Mouse (Mus musculus): ENCODE measurements around the gene Ip6k1. TPM values are rescaled to one million over a fixed set of nuclear protein-coding genes. Genes with fewer than 3 reads are reported as not detected.
A peak's percentile ranks its signal among the peaks of the same experiment; 100 is the strongest.

Gene Ip6k1
- polyA plus RNA-seq, 1 experiment from 2014 or later: 50.2 TPM

DNA sequence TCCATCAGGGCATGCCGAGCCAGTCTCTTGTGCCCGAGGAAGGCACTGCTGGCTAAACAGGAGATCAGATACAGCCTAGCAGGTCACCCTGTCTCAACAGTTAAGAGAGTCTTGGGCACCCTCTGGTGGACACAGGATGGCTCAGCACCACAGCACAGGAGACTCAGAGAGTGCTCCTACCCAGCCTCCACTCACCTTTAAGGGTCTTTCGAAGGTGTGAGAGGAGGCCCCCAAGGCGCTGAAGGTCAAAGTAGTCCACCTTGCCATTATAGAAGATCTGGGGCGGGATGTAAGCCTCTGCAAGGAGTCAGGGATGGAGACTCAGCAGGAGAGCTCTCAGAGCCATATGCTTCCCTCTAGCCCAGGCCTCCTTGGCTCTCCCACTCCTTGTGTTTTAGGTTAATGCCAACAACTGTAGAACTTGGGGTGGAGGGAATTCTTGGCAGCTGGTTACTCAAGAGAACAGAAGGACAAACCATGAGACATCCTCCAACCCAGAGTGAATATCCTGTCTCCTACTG, 63.2 kb downstream of the Ip6k1 start:
- no peak overlapping the region for H3K4me3 ChIP-seq
- H3K36me3 ChIP-seq: peaks cover 56% of the 10 kb centered on the region
- ATAC-seq (ENCODE audit: insufficient number of reproducible peaks, low FRiP score): no peak
- no peaks in the 10 kb centered on the region for H3K9me3 ChIP-seq (replicated peaks)
- WGBS: 30% methylated on average over 5 of the region's 5 CpGs
- H3K27ac ChIP-seq (ENCODE audit: poor library complexity, severe bottlenecking): no peak overlapping the region
- no peak overlapping the region for H3K4me2 ChIP-seq
- no peaks in the 10 kb centered on the region for H3K27me3 ChIP-seq (replicated peaks)
- no peak overlapping the region for H3K9ac ChIP-seq
- peaks cover 6% of the 10 kb centered on the region; the same call in 1 of the 2 replicates for H3K4me1 ChIP-seq (replicated peaks)

DNA sequence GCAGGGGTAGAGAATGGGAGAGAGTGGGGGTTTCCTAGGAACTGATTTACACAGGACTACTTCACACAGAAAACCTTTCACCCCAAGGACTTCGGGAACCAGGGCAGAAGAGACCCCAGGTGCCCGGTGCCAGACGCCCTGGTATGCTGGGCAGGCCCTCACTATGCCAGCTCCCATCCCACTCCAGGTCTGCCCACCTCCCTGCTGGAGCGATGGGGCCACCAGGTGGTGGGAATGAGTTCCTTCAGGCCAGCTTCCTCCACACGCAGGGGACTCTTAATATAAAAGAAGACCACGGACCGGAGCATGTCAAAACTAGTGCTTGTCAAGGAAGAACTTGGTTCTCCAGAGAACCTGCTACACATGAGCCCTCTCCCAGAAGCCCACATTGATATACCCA, 64.9 kb downstream of the Ip6k1 start:
- no peak overlapping the region for H3K9ac ChIP-seq
- no peak for ATAC-seq (ENCODE audit: insufficient number of reproducible peaks, low FRiP score)
- no peaks in the 10 kb centered on the region for H3K27me3 ChIP-seq (replicated peaks)
- peaks cover 58% of the 10 kb centered on the region for H3K36me3 ChIP-seq
- no peaks in the 10 kb centered on the region for H3K9me3 ChIP-seq (replicated peaks)
- no peak overlapping the region for H3K4me2 ChIP-seq
- WGBS: 82% methylated on average over 7 of the region's 7 CpGs
- peaks cover 11% of the 10 kb centered on the region for H3K4me1 ChIP-seq (replicated peaks)
- no peak overlapping the region for H3K27ac ChIP-seq (ENCODE audit: poor library complexity, severe bottlenecking)
- no peak overlapping the region for H3K4me3 ChIP-seq

DNA sequence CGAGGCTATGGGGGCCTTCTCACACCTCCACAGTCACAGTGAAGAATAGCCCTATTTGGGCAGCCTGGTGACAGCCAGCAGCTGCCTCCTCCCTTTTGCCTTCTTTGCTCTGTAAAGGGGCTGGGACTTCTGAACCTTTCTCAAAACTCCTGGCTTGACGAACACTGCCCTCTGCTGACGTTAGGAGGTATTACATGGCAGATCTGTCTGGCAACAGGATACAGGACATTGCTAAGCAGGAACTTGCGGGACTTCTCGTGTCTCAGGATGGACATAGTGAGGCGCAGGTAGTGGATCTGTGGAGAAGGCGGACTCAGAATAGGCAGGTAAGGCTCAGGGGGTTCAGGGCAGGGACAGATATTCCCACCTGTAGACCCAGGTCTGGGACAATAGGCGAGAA, 65.6 kb downstream of the Ip6k1 start:
- H3K4me2 ChIP-seq: no peak overlapping the region
- no peak overlapping the region for H3K4me3 ChIP-seq
- no peak overlapping the region for H3K27ac ChIP-seq (ENCODE audit: poor library complexity, severe bottlenecking)
- WGBS: 23% methylated on average over 8 of the region's 8 CpGs
- H3K9ac ChIP-seq: no peak overlapping the region
- no peaks in the 10 kb centered on the region for H3K9me3 ChIP-seq (replicated peaks)
- no peaks in the 10 kb centered on the region for H3K27me3 ChIP-seq (replicated peaks)
- peaks cover 17% of the 10 kb centered on the region for H3K4me1 ChIP-seq (replicated peaks)
- H3K36me3 ChIP-seq: peaks cover 51% of the 10 kb centered on the region
- 0 out of 2 replicates have a peak, but pooled peaks have one; percentile 14 for ATAC-seq (ENCODE audit: insufficient number of reproducible peaks, low FRiP score)

DNA sequence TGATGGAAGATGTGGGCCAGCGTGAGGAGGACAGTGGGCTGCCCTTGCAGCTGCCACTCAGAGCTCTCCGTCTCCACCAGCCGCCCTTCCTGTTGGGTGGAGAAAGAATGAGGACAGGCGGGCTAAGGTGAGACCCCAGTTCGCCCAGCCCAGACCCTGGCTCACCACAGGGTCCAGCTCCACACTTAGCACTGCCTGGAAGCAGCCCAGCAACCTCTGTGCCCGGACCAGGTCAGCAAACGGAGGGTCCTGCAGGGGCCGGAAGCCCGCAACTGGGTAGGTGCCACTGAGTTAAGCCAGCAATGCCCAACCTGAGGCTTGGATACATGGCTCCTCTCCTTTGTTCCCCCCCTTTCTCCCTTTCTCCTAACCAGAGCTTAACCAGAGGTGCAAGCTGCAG, 66.7 kb downstream of the Ip6k1 start:
- no peak overlapping the region for H3K9ac ChIP-seq
- no peaks in the 10 kb centered on the region for H3K27me3 ChIP-seq (replicated peaks)
- no peaks in the 10 kb centered on the region for H3K9me3 ChIP-seq (replicated peaks)
- no peak overlapping the region for H3K4me3 ChIP-seq
- no peak overlapping the region for H3K4me2 ChIP-seq
- 86% methylated on average over 9 of the region's 9 CpGs for WGBS
- H3K27ac ChIP-seq (ENCODE audit: poor library complexity, severe bottlenecking): no peak overlapping the region
- peaks cover 28% of the 10 kb centered on the region for H3K4me1 ChIP-seq (replicated peaks)
- ATAC-seq (ENCODE audit: insufficient number of reproducible peaks, low FRiP score): no peak
- peaks cover 40% of the 10 kb centered on the region for H3K36me3 ChIP-seq

DNA sequence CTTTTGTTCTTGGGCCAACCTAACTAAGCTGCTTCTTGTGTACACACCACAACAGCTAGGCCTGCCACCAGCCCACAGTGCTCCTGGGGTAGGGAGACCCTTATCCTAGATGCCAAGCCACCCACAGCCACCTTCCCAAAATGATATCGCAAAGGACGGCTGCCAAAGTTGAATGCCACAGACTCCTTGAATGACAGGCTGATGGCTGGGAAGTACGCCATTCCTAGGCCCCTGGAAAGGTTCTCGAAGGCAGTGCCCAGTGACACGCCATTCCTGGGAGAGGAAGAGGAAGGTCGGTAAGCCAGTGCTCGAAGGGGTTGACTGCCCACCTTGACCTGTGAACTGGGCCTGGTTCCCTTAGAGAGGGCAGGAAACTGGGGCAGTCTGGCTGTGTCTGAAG, 67.2 kb downstream of the Ip6k1 start:
- no peak for ATAC-seq (ENCODE audit: insufficient number of reproducible peaks, low FRiP score)
- Histone ChIP-seq H3K9me3 (replicated peaks) (no peaks in the 10 kb centered on the region), H3K9ac (no peak overlapping the region), H3K36me3 (peaks cover 34% of the 10 kb centered on the region), H3K27ac (ENCODE audit: poor library complexity, severe bottlenecking) (no peak overlapping the region), H3K4me3 (no peak overlapping the region), H3K4me1 (replicated peaks) (peaks cover 28% of the 10 kb centered on the region), H3K4me2 (no peak overlapping the region), H3K27me3 (replicated peaks) (no peaks in the 10 kb centered on the region)
- WGBS: 92% methylated on average over 7 of the region's 7 CpGs

DNA sequence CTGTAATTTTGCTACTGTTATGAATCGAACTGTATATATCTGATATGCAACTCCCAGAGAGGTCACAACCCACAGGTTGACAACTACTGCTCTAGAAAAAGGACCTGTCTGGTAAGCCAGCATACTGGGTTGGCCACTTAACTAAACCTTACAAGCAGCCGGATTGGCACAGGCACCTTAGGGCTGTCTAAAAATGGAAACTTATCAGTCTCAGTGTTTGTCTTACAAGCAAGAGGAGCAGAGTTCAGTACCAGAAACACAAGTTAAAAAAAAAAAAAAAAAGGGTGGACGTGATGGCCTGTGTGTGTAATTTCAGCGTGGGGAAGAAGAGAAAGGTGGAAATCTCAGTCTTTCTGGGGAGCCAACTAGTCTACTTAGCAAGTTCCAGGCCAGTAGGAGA, 69.5 kb downstream of the Ip6k1 start:
- H3K4me3 ChIP-seq: no peak overlapping the region
- H3K4me1 ChIP-seq (replicated peaks): peaks cover 28% of the 10 kb centered on the region
- ATAC-seq (ENCODE audit: insufficient number of reproducible peaks, low FRiP score): no peak
- H3K27me3 ChIP-seq (replicated peaks): no peaks in the 10 kb centered on the region
- H3K4me2 ChIP-seq: no peak overlapping the region
- H3K9ac ChIP-seq: no peak overlapping the region
- H3K27ac ChIP-seq (ENCODE audit: poor library complexity, severe bottlenecking): peak overlapping the region; percentile 66
- H3K36me3 ChIP-seq: peaks cover 28% of the 10 kb centered on the region
- no peaks in the 10 kb centered on the region for H3K9me3 ChIP-seq (replicated peaks)
- 59% methylated on average over 4 of the region's 4 CpGs for WGBS

DNA sequence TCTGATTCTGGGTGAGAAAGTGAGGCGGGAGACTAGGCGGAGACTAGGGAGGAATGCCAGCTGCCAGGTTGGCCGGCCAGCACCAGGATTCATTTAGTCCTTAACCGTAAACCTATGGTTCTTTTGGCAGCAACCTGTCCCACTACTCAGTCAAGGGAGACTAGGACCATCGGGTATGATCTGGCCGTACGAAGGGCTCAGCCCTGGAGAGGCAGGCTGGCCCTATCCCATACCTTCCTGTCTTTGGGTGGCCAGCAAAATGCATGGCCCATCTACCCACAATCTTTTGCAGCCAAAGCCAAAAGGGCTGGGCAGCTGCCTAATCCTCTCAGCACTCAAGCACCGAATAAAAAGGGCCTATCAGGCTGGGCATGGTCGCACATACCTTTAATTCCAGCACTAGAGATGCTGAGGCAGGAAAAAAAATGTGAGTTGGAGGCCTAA, 70.2 kb downstream of the Ip6k1 start:
- 42% methylated on average over 9 of the region's 9 CpGs for WGBS
- Histone ChIP-seq H3K4me3 (no peak overlapping the region), H3K27ac (ENCODE audit: poor library complexity, severe bottlenecking) (peak overlapping the region; percentile 66), H3K4me1 (replicated peaks) (peaks cover 28% of the 10 kb centered on the region), H3K27me3 (replicated peaks) (no peaks in the 10 kb centered on the region), H3K36me3 (peaks cover 31% of the 10 kb centered on the region), H3K4me2 (no peak overlapping the region), H3K9ac (no peak overlapping the region), H3K9me3 (replicated peaks) (no peaks in the 10 kb centered on the region)
- no peak for ATAC-seq (ENCODE audit: insufficient number of reproducible peaks, low FRiP score)

DNA sequence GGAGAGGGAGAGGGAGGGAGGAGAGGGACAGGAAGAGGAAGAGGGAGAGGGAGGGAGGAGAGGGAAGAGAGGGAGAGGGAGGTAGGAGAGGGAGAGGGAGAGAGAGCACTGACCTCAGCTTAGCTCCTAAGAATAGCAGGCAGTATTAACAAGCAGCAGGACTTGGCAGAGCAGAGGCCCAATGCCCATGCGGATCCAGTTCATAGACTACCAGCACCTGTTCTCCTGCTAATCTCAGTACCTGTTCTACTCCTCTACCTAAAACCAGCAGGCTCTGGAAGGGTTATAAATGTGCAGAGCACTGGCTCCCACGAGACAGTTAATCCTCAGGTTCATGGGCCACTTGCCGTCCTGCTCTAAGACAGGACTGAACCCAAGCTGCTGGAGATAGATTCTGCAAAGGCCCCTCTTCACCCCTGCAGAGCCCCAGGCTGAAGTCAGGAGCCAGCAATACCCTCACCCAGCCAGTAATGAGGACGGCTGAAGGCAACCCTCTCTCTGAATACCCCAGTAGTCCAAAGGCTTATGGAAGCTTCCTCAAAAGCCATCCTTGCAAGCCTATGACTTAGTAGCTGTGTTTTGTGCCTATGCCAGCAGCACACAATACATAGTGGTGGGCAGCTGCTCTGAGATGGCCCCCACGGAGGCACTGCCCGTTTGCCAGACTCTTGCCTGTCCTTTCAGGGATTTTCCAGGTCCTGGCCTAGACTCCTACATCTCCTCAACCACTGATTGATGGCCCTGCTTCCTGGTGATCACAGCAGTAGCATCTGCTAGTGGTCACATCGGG, 71.0 kb downstream of the Ip6k1 start:
- H3K4me1 ChIP-seq (replicated peaks): peaks cover 33% of the 10 kb centered on the region
- no peak overlapping the region for H3K4me2 ChIP-seq
- 59% methylated on average over 7 of the region's 7 CpGs for WGBS
- H3K9me3 ChIP-seq (replicated peaks): no peaks in the 10 kb centered on the region
- peak overlapping the region; percentile 26 for H3K9ac ChIP-seq
- ATAC-seq (ENCODE audit: insufficient number of reproducible peaks, low FRiP score): peak; percentile 36; the same call in 1 of the 2 replicates
- H3K4me3 ChIP-seq: no peak overlapping the region
- H3K36me3 ChIP-seq: peaks cover 29% of the 10 kb centered on the region
- H3K27ac ChIP-seq (ENCODE audit: poor library complexity, severe bottlenecking): peak overlapping the region; percentile 66
- H3K27me3 ChIP-seq (replicated peaks): no peaks in the 10 kb centered on the region

DNA sequence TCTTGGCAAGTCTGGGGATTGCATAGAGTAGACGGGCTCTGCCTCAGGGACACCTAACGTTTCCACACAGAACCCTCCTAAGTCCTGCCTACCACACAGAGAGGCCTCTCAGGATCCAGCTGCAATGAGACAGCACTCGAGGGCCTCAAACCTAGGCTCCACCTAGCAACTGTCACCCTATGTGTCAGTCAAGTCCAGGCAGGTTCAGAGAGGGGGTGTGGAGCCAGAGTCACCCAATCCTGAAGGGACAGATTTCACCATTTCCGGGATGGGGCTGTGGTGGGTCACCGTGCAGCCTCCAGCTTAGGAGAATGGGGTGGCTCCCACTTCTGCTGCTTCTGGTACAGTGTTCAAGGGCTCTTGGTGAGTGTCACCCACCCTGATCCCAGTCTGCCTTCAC, 77.9 kb downstream of the Ip6k1 start, which contains the start of gene Mst1:
Gene Mst1 (plus strand): TSS at position 269 of the 400 bp plus-strand sequence.
- H3K36me3 ChIP-seq: peaks cover 18% of the 10 kb centered on the region
- H3K9ac ChIP-seq: peak within 1 kb of the TSS; percentile 97
- peaks cover 49% of the 10 kb centered on the region for H3K27me3 ChIP-seq (replicated peaks)
- H3K4me3 ChIP-seq: peak within 1 kb of the TSS; percentile 86
- H3K27ac ChIP-seq (ENCODE audit: poor library complexity, severe bottlenecking): peak within 1 kb of the TSS; percentile 71
- H3K4me1 ChIP-seq (replicated peaks): peaks cover 35% of the 10 kb centered on the region
- no peaks in the 10 kb centered on the region for H3K9me3 ChIP-seq (replicated peaks)
- ATAC-seq (ENCODE audit: insufficient number of reproducible peaks, low FRiP score): peak; percentile 81
- 73% methylated on average over 5 of the region's 5 CpGs for WGBS
- H3K4me2 ChIP-seq: peak within 1 kb of the TSS; percentile 94

DNA sequence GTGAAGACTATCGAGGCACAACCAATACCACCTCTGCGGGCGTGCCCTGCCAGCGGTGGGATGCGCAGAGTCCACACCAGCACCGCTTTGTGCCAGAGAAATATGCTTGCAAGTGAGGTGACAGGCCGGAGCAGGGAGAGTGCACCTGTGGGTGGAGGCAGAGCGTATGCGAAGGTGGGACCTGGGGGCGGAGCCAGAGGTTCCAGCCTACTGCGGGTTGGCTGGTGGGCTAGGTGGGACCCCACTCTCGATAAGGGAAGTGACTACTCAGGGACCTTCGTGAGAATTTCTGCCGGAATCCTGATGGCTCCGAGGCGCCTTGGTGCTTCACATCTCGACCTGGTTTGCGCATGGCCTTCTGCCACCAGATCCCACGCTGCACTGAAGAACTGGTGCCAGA, 80.2 kb downstream of the Ip6k1 start:
- Histone ChIP-seq H3K9me3 (replicated peaks) (no peaks in the 10 kb centered on the region), H3K36me3 (peaks cover 36% of the 10 kb centered on the region), H3K27me3 (replicated peaks) (peaks cover 49% of the 10 kb centered on the region), H3K4me2 (peak overlapping the region; percentile 50), H3K27ac (ENCODE audit: poor library complexity, severe bottlenecking) (no peak overlapping the region), H3K4me3 (peak overlapping the region; percentile 23), H3K9ac (peak overlapping the region; percentile 13; the same call in 1 of the 2 replicates), H3K4me1 (replicated peaks) (peaks cover 35% of the 10 kb centered on the region)
- ATAC-seq (ENCODE audit: insufficient number of reproducible peaks, low FRiP score): no peak
- 6% methylated on average over 19 of the region's 19 CpGs for WGBS

DNA sequence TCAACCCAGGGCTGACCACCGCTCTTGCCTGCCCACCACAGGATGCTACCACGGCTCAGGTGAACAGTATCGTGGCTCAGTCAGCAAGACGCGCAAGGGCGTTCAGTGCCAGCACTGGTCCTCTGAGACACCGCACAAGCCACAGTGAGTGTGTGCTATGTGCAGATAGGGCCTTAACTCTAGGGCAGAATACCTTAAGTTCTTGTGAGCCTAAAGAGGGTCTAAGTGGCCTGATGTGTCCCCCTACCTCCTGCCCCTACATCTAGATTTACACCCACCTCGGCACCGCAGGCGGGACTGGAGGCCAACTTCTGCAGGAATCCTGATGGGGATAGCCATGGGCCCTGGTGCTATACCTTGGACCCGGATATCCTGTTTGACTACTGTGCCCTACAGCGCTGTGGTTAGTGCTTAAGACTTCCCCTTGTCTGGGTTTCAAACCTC, 80.7 kb downstream of the Ip6k1 start, which contains the start of gene Rnf123:
Gene Rnf123 (minus strand): TSS at position 359 of the 444 bp plus-strand sequence.
- H3K36me3 ChIP-seq: peaks cover 41% of the 10 kb centered on the region
- no peaks in the 10 kb centered on the region for H3K9me3 ChIP-seq (replicated peaks)
- H3K9ac ChIP-seq: peak within 1 kb of the TSS; percentile 13; the same call in 1 of the 2 replicates
- peak within 1 kb of the TSS; percentile 23 for H3K4me3 ChIP-seq
- H3K4me2 ChIP-seq: peak within 1 kb of the TSS; percentile 50
- 24% methylated on average over 12 of the region's 12 CpGs for WGBS
- ATAC-seq (ENCODE audit: insufficient number of reproducible peaks, low FRiP score): no peak
- no peak within 1 kb of the TSS for H3K27ac ChIP-seq (ENCODE audit: poor library complexity, severe bottlenecking)
- H3K27me3 ChIP-seq (replicated peaks): peaks cover 49% of the 10 kb centered on the region
- H3K4me1 ChIP-seq (replicated peaks): peaks cover 30% of the 10 kb centered on the region

Measured in heart, embryonic 12.5 days (tissue).